Mouse (Mus musculus): Measurements from ENCODE around the gene Olfr319.
"Not testable (repeated sequence)": the region's sequence is repeated elsewhere in the genome, so short reads cannot be mapped to it uniquely, and the experiment has no call there.

Gene Olfr319

GRCm38 (mm10) chr11:58698862-58699261 is at the start of gene Olfr319:
Gene Olfr319 (plus strand): TSS chr11:58699162.
- no peak for DNase-seq

DNA sequence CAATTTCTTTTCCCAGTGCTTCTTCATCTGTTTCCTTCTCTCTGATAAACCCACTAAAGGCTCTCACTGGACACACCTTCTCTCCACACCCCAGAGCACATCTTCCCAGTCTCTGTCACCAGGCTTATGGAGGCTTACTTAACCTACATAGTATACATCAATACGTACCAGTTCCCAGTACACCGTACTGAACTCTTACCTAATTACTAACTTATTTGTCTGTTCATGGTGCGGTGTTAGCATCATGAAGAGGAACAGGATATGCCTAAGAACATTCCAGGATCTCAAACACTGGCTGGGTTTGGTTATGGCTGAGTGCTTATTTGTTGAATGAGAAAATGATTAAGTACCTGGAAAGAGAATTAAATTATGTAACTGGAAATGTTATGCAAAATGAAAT is 43.8 kb upstream of the Olfr319 start:
- no peak for DNase-seq

DNA sequence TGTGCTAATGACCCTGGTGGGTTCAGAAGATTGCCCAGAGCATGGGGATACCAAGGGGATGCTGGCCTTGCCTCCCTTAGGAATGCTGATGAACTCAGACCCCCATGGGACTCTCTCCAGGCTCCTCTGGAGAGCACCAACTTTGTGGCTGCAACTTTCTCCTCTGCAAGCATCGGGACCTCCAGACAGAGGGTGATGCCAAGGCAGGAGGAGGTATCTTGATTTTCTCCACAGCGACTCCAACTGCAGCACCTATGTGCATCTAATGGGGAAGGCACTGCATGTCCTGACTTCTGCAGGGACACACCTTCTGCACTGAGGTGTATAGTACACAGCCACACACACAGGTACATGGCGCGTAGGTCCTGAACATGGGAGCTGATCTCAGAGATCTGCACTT is 40.4 kb upstream of the Olfr319 start, which contains the start of gene Olfr322:
TSS of gene Olfr322 (plus strand) at position 187 of the 400 bp plus-strand sequence.
- DNase-seq = no peak

- no peak for DNase-seq
These were observed 29.7 kb upstream of the Olfr319 start for GRCm38 (mm10) chr11:58669252-58669651.

GRCm38 (mm10) chr11:58671825-58672224 is 27.1 kb upstream of the Olfr319 start:
- DNase-seq = no peak

GRCm38 (mm10) chr11:58680799-58681198 is 18.2 kb upstream of the Olfr319 start, which contains the start of gene Olfr320:
Gene Olfr320 (plus strand): TSS chr11:58681099.
- DNase-seq = no peak

DNA sequence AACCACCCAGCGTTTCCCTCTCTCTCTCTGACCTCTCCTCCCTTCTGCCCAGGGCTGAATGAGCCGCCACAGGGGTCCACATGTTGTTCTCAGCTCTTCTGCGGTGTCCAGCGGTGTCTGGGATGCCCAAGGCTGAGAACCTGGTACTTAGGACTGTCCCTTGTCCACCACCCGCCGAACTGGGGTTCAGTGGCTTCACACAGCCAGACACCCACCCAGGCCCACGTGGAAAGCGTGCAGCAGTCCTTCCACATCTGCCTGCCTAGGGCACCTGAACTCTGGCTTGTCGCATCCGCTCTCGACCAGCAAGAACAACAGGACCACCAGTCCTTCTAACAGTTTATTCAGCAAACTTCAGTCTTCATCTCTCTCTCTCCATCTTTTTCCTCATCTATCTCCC is 10.1 kb downstream of the Olfr319 start:
- no peak for DNase-seq

DNA sequence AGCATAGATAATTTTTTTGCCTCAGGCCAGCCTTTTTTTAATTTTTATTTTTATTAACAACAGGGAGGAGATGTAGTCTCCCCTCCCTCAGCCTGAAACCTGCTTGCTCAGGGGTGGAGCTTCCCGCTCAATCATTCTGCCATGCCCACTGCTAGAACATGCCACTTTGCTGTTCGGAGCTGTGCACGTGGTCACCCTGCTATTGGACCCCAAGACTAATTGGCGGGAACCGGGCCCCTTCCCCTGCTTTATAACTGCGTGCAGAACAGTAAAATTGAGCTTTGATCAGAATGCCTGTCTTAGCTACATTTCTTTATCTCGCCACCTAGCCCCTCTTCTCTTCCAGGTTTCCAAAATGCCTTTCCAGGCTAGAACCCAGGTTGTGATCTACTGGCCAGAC is 18.8 kb downstream of the Olfr319 start:
- DNase-seq = not testable (repeated sequence)

DNA sequence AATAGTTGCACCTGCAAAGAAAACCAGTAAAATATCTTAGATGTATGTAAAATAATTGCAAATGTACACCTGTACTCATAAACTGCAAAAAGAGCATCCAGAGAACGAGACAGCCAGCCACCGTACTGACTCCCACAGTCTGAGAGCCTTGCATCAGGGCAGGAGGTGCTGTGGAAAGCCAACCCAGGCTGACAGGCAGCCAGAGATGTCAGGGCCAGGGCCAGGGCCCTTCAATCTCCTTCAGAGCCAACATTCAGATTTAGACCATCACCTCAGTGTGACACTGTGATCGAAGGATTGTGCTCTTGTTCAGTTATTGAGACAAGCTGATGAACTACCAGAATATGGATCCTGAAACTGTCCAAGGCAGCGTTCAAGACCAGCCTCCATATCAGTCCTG is 20.7 kb downstream of the Olfr319 start:
- DNase-seq = no peak

GRCm38 (mm10) chr11:58723914-58724313 is 25.0 kb downstream of the Olfr319 start, which contains the start of gene Olfr318:
Gene Olfr318 (minus strand): TSS chr11:58724014.
- no peak for DNase-seq

- DNase-seq = not testable (repeated sequence)
These were observed 29.1 kb downstream of the Olfr319 start for GRCm38 (mm10) chr11:58727896-58728650.

DNA sequence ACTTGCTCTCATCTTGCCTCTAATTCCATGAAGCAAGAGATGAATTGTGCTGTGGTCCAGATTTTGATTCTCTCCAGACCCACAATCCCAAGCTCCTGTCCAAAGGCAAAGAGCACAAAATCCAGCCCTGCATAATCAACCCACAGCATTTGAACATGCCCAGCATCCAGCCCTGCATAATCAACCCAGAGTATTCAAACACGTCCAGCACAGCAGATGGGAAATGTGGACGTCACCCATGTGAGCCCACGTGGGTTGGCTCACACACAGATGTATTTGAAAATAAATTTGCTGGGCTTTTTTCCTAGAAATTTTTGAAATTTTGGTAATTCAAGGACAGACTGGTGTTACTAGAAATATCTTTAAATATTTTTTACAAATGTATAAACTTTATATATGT is 34.4 kb downstream of the Olfr319 start:
- no peak for DNase-seq

GRCm38 (mm10) chr11:58738792-58739262 is 39.9 kb downstream of the Olfr319 start, which contains the start of gene Olfr317:
Gene Olfr317 (minus strand): TSS chr11:58739212.
- DNase-seq = no peak

- DNase-seq = not testable (repeated sequence)
These were observed 52.1 kb downstream of the Olfr319 start for GRCm38 (mm10) chr11:58751096-58751495.

GRCm38 (mm10) chr11:58752434-58752833 is 53.5 kb downstream of the Olfr319 start, which contains the start of gene Olfr316:
Gene Olfr316 (plus strand): TSS chr11:58752734.
- DNase-seq = no peak
